Mouse (Mus musculus) hindbrain, embryonic 14.5 days (tissue): Measurements from ENCODE around the gene Emx1. TPM values are rescaled to one million over a fixed set of nuclear protein-coding genes. Genes with fewer than 3 reads are reported as not detected.

Experiments used
- ATAC-seq: fragments of 200-750 bp; cut with Nextera tagmentation; 2 replicates; pipeline ENCODE4 v1.8.0; 2017; ENCODE audit warnings: moderate number of reproducible peaks, mild to moderate bottlenecking, moderate TSS enrichment, moderate library complexity; ENCODE audit not compliant: low FRiP score
- DNase-seq: peaks from one replicate; pipeline ENCODE4 v3.0.0-alpha.2; 2015; ENCODE audit warnings: low spot score
- H3K27ac ChIP-seq: fragments of 300-500 bp; sonication (generic); 2 replicates; pipeline ENCODE4 v1.5.1; 2014; ENCODE audit warnings: mild to moderate bottlenecking, moderate library complexity
- H3K27me3 ChIP-seq: fragments of 300-500 bp; sonication (generic); 2 replicates; pipeline ENCODE4 v1.6.1; 2014; ENCODE audit warnings: mild to moderate bottlenecking, low read length, mixed read lengths; ENCODE audit not compliant: control insufficient read depth, insufficient read depth
- H3K36me3 ChIP-seq: fragments of 300-500 bp; sonication (generic); replicated peaks from 2 replicates; pipeline ENCODE4 v1.6.1; 2014; ENCODE audit not compliant: control insufficient read depth, insufficient read depth
- H3K4me1 ChIP-seq: fragments of 300-500 bp; sonication (generic); replicated peaks from 2 replicates; pipeline ENCODE4 v1.6.1; 2014; ENCODE audit warnings: antibody characterized with exemption, low read length, mixed read lengths; ENCODE audit not compliant: control insufficient read depth, insufficient read depth
- H3K4me2 ChIP-seq: fragments of 300-500 bp; sonication (generic); replicated peaks from 2 replicates; pipeline ENCODE4 v1.6.1; 2014; ENCODE audit warnings: mild to moderate bottlenecking, moderate library complexity
- H3K4me3 ChIP-seq: fragments of 300-500 bp; sonication (generic); replicated peaks from 2 replicates; pipeline ENCODE4 v1.5.1; 2014; ENCODE audit warnings: mild to moderate bottlenecking, low read length
- H3K9ac ChIP-seq: fragments of 300-500 bp; sonication (generic); 2 replicates; pipeline ENCODE4 v1.6.1; 2014
- H3K9me3 ChIP-seq: fragments of 300-500 bp; sonication (generic); 2 replicates; pipeline ENCODE4 v1.6.1; 2016; ENCODE audit warnings: low read length; ENCODE audit not compliant: control insufficient read depth
- WGBS: fragments of 180-500 bp; shearing (Covaris S2); extraction: QIAGEN DNeasy Blood & Tissue Kit; methylation state at CpG from one replicate; pipeline ENCODE4 v1.1.7; 2014; 5-methylcytosine and 5-hydroxymethylcytosine counted together
- polyA plus RNA-seq: library from polyadenylated mRNA; unstranded; fragments of >200 nt; fragmentation: Nextera tagmentation; extraction: Ambion mirVana; gene quantifications from 2 replicates; pipeline ENCODE4 v1.2.1, GENCODE M21; 2014

Gene Emx1
- polyA plus RNA-seq, 1 experiment from 2014 or later, result not detected

DNA sequence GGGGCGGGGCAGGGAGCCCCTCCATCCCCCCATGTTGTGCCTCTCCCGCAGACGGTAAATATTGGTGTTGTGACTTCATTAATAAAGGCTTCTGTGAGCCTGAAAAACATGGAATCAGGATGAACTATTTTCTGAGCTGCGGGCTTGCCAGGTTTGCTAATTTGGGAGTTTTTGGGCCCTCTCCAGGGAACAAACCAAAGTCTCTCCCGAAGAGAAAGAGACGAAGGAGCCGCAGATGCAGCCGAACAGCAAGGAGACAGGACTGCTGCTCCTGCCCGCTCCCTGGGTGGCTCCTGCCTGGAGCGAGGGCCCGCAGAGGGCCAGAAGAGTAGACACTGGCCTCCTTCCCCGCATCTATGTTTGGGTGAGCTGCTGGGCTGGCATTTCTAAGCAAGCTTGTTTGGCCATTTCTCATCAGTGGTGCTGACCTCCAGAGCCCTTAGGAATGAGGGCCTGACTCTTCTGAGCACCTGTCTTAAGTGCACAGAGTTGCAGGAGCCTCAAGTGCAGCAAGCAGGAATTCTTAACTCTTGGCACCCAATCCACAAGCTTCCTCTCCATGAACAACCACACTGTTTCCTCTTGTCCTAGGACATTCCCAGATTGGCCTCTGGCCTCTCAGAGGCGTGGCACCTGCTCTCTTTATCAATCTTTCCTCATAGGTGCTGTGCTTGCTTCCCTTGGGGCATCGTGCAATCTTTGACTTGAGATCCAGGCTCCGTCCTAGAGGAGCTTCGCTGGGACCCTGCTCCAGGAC lies 19.1 kb downstream of the Emx1 start:
- Histone ChIP-seq H3K4me2 (no peak overlapping the region), H3K9me3 (no peaks in the 10 kb centered on the region), H3K27me3 (peaks cover 11% of the 10 kb centered on the region), H3K9ac (no peak overlapping the region), H3K4me3 (no peak overlapping the region), H3K36me3 (no peaks in the 10 kb centered on the region), H3K4me1 (0 out of 2 replicates have a peak, but pooled peaks cover 4% of the 10 kb centered on the region), H3K27ac (no peak overlapping the region)
- no peak for DNase-seq
- WGBS, result 29% methylated on average over 16 of the region's 16 CpGs
- no peak for ATAC-seq

DNA sequence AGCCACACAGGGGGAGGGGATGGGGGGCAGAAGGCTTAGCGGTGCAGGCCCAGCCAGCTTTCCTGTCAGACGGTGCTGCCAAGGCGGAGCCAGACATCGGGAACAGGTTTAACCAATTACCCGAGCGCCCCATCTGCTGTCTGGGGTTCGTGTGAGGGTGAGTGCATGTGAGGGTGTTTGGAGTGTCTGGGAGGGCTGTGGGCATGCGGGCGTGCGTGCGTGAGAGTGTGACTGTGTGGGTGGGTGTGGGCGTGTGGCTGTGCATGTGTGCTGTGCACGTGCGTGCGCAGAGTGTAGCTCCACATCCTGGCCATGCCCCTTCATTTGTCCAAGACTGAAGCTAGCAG lies 19.7 kb downstream of the Emx1 start:
- no peak for DNase-seq
- ATAC-seq, result no peak
- Histone ChIP-seq H3K9ac (no peak overlapping the region), H3K4me2 (no peak overlapping the region), H3K9me3 (no peaks in the 10 kb centered on the region), H3K4me1 (0 out of 2 replicates have a peak, but pooled peaks cover 4% of the 10 kb centered on the region), H3K36me3 (no peaks in the 10 kb centered on the region), H3K27ac (no peak overlapping the region), H3K4me3 (no peak overlapping the region), H3K27me3 (peaks cover 11% of the 10 kb centered on the region)
- WGBS, result 50% methylated on average over 15 of the region's 15 CpGs

DNA sequence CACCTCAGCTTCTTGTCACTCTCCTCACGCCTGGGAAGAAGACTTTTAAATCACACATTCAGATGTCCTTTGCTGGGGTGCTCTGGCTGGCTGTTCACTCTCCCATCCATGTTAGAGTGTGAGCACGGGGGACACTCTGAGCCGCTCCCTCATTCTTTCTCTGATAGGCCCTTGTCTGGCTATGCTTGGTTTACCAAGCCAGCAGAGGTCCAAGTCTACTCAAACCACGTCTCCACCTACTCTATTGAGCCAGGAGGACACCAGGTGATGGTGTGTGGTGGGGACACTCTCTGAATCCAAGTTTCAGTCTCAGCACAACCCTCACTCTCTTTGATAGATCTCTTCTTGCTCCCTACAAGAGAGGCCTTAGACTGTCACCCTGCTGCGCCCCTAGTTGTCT lies 20.1 kb downstream of the Emx1 start:
- ATAC-seq (no peak), DNase-seq (no peak)
- Histone ChIP-seq H3K4me3 (no peak overlapping the region), H3K27ac (no peak overlapping the region), H3K4me1 (0 out of 2 replicates have a peak, but pooled peaks cover 4% of the 10 kb centered on the region), H3K9ac (no peak overlapping the region), H3K27me3 (peaks cover 11% of the 10 kb centered on the region), H3K9me3 (no peaks in the 10 kb centered on the region), H3K4me2 (no peak overlapping the region), H3K36me3 (no peaks in the 10 kb centered on the region)
- 68% methylated on average over 5 of the region's 5 CpGs for WGBS

DNA sequence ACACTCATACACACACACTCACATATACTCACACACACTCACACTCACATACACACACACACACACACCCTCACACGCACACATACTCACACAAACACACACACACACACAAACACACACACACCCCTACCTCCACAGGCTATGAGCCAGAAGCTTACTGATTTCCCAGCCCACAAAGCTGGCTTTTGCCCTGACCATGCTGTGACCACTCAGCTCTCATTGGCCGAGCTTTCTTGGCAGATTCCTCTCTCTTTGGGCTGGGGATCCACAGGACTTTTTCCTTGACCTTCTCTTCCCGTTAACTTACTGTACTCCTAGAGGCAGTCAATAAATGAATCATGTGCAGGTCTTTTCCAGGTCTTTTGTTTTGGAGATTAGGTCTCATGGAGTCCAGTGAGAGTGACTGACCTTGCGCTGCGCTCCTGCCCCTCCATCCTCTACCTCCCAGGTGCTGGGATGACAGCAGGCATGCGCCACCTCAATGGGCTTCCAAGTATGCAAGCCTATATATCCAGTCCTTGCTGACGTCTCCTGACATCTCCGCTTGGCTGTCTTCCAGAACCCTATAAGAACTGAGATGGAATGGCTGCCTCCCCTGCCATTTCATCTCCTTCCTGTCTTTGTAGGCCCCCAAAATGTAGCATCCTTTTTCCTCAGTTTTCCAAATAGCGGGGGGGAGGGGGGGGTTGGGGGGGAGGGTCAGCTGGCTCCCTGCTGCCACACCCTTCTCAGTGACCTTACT lies 22.2 kb downstream of the Emx1 start:
- Histone ChIP-seq H3K4me1 (0 out of 2 replicates have a peak, but pooled peaks cover 4% of the 10 kb centered on the region), H3K4me3 (no peak overlapping the region), H3K27ac (no peak overlapping the region), H3K9me3 (no peaks in the 10 kb centered on the region), H3K4me2 (no peak overlapping the region), H3K36me3 (no peaks in the 10 kb centered on the region), H3K9ac (no peak overlapping the region), H3K27me3 (peaks cover 11% of the 10 kb centered on the region)
- 74% methylated on average over 9 of the region's 9 CpGs for WGBS
- ATAC-seq, result no peak
- no peak for DNase-seq

DNA sequence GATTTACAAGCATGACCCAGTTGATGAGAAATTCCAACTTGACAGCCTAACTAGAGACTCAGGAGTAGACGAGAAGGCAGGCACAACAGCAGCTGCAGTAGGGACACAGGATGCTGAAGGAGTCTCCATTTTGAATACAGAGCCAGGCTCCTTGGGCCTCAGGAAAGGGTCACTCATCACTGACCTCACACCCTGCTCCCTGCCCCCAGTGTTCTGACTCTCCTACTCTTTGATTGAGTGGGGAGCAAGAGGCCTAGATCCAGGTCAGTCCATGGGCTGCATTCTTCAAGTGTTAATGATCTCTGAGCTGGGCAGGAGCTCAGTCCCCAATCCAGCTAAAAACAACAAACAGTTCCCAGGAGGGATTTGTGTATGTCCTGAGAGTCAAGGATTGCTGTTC lies 23.4 kb downstream of the Emx1 start:
- peaks cover 8% of the 10 kb centered on the region for H3K27me3 ChIP-seq
- ATAC-seq (no peak), DNase-seq (no peak)
- H3K27ac ChIP-seq, result no peak overlapping the region
- no peak overlapping the region for H3K4me2 ChIP-seq
- H3K4me1 ChIP-seq, result 0 out of 2 replicates have a peak, but pooled peaks cover 4% of the 10 kb centered on the region
- no peaks in the 10 kb centered on the region for H3K36me3 ChIP-seq
- no peak overlapping the region for H3K9ac ChIP-seq
- H3K9me3 ChIP-seq, result no peaks in the 10 kb centered on the region
- 30% methylated on average over 1 of the region's 1 CpGs for WGBS
- no peak overlapping the region for H3K4me3 ChIP-seq

DNA sequence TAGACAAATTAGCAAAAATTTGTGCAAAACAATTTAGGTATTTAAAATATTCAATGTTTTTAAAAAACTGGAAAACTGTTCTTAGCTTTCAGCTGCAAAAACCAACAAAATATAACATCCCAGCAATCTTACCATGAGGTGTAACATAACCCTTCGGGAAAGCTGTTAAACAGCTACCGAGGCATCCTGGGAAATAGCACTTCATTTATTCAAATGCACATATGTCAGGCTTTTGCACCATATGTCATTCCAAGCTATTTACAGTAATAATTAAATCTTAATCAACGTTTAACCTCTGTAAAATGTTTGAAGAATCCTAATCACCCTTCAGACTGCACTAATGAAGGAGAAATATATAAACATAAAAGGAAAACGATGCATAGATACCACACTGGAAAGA lies 31.0 kb downstream of the Emx1 start:
- DNase-seq (peak; percentile 26), ATAC-seq (no peak)
- 46% methylated on average over 4 of the region's 4 CpGs for WGBS

DNA sequence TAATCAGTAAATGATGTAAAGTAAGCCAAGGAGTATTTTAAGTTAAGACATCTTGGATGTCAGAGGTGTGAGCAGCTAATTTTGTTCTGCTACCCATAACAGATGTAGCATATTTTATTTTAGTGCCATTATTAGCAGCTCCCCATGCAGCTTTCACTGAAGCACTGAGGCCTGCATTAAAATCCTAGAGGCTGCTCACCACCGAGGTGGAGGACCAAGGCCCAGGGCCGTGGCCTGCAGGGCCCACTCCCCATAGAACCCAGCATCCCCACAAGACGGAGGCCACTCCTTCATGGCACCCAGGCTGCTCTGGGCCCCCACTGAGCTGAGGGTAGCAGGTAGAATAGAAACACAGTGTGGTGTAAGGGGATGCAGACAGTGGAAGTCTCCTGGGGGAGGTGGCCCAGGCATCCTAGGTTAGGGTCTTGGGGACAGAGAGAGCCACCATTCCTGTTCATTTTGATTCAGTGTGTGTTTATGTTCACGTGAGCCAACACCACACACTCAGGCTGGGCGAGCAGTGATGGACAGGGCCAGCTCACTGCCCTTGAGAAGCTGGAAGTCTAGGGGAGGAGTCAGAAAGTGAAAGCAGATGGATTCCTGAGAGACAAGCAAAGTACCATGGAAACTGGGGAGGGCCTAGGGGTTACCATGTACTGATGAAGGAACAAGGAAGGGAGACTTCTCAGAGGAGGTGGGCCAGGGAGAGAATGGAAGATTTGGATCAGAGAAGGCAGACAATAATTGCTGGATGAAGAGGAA lies 31.6 kb downstream of the Emx1 start:
- no peaks in the 10 kb centered on the region for H3K4me1 ChIP-seq
- DNase-seq (no peak), ATAC-seq (peak; percentile 47; the same call in 1 of the 2 replicates)
- H3K4me2 ChIP-seq, result no peak overlapping the region
- WGBS, result 39% methylated on average over 5 of the region's 5 CpGs
- H3K36me3 ChIP-seq, result no peaks in the 10 kb centered on the region
- no peak overlapping the region for H3K27ac ChIP-seq
- H3K27me3 ChIP-seq, result no peaks in the 10 kb centered on the region
- H3K9me3 ChIP-seq, result no peaks in the 10 kb centered on the region
- H3K4me3 ChIP-seq, result no peak overlapping the region
- H3K9ac ChIP-seq, result no peak overlapping the region

More for the DNA sequence above, 31.0 kb downstream of the Emx1 start:
- H3K4me3 ChIP-seq, result no peak overlapping the region
- H3K27me3 ChIP-seq, result no peaks in the 10 kb centered on the region
- H3K9me3 ChIP-seq, result no peaks in the 10 kb centered on the region
- no peak overlapping the region for H3K27ac ChIP-seq
- H3K9ac ChIP-seq, result no peak overlapping the region
- H3K4me1 ChIP-seq, result no peaks in the 10 kb centered on the region
- H3K4me2 ChIP-seq, result no peak overlapping the region
- no peaks in the 10 kb centered on the region for H3K36me3 ChIP-seq

DNA sequence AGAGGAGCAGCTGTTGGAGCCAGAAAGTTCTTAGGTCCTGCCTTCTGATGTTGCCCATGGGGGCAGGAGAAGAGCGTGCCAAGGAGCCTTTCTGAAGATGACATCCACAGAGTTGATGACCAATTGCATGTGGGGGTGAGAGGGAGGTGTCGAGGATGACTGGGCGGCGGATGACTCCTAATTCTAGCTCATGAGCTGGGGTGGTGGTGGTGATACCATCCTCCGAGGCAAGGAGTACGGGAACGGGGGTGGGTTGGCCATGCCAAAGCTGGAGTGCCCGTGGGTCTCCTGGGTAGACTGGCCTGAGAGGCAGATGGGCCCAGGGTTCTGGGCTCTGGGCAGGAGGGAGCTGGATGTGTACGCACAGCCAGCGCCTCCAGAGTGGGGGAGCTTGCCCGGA lies 32.5 kb downstream of the Emx1 start:
- Histone ChIP-seq H3K4me1 (no peaks in the 10 kb centered on the region), H3K4me3 (no peak overlapping the region), H3K9me3 (no peaks in the 10 kb centered on the region), H3K27ac (no peak overlapping the region), H3K4me2 (no peak overlapping the region), H3K27me3 (no peaks in the 10 kb centered on the region), H3K36me3 (no peaks in the 10 kb centered on the region), H3K9ac (no peak overlapping the region)
- ATAC-seq (no peak), DNase-seq (no peak)
- 92% methylated on average over 11 of the region's 11 CpGs for WGBS

DNA sequence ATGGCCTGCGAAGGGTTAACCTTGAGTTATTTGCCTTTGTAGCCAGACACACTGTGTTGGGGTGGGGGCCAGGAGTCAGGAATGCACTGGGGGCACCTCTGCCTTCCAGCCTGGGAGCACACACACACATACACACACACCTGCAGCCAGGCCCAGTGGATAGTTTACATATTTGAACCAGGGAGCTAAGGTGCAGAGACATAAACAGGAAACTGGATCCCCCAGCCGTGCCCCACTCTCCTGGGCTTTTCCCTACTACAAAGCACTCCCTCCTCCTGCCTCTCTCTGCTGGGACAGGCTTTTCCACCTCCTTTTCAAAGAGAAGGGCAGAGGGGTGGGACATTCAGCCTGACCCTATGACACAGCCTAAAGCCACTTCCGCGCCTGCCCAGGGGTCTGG lies 33.7 kb downstream of the Emx1 start:
- 50% methylated on average over 4 of the region's 4 CpGs for WGBS

More for the DNA sequence above, 33.7 kb downstream of the Emx1 start:
- no peak for DNase-seq
- no peaks in the 10 kb centered on the region for H3K4me1 ChIP-seq
- no peak overlapping the region for H3K4me3 ChIP-seq
- H3K9me3 ChIP-seq, result no peaks in the 10 kb centered on the region
- no peaks in the 10 kb centered on the region for H3K36me3 ChIP-seq
- H3K4me2 ChIP-seq, result no peak overlapping the region
- no peak overlapping the region for H3K9ac ChIP-seq
- no peak for ATAC-seq
- H3K27ac ChIP-seq, result no peak overlapping the region
- no peaks in the 10 kb centered on the region for H3K27me3 ChIP-seq
